Mouse (Mus musculus): ENCODE measurements around the gene Uvrag. TPM values are rescaled to one million over a fixed set of nuclear protein-coding genes. Genes with fewer than 3 reads are reported as not detected.

Uvrag gene
- polyA plus RNA-seq, 1 experiment from 2014 or later: 12.8 TPM

DNA sequence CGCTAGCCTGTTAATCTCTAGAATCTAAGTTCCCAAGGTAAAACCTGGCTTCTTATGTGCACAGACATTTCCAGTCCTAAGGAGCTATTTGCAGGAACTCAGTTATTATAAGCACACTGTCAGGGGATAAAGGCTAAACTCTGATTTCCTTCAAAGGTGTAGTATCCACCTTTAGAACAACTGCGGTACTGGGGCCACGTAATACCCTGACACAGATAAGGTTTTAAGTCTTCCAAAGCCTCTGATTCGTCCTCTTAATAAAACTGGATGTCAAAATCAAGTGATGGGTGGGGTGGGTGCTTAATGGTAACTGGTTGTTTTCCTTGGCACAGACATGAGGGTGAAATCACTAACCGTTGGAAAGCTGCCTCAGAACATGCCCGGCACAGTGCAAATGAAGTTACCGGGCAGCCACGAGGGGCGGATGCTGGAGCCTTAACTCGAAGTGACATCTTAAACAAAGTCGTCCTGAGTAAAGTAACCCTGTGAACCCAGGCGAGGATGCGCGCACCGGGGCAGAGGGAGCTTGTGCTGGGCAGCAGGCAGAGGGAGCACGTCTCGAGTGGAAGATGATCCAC is 83.8 kb downstream of the Uvrag start:
- Histone ChIP-seq H3K4me3 (no peak overlapping the region), H3K36me3 (no peaks in the 10 kb centered on the region), H3K4me1 (replicated peaks) (no peaks in the 10 kb centered on the region), H3K9me3 (no peaks in the 10 kb centered on the region), H3K27me3 (ENCODE audit: insufficient read depth, poor library complexity, severe bottlenecking) (no peaks in the 10 kb centered on the region), H3K27ac (no peak overlapping the region)
- 90% methylated on average over 17 of the region's 17 CpGs for WGBS
- no peak for DNase-seq (ENCODE audit: low spot score)

DNA sequence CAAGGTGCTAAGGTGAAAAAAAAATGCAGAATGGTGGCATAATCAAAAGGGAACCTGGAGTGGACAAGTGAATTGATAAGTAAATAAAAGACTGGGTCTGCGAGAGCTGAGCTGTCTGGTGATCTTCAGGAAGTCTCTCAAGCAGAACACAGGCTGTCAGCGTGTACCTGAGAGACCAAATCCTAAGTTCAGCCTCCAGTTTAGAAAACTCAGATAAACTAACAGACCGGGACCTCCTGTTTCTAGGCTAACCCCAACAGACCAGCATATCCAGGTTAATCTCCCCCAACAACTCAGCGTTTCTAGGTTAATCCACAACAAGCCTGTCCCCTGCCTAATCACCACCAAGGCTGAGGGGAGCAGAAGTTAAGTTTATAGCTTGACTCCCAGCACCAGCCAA is 87.3 kb downstream of the Uvrag start:
- H3K27me3 ChIP-seq (ENCODE audit: insufficient read depth, poor library complexity, severe bottlenecking): no peaks in the 10 kb centered on the region
- no peaks in the 10 kb centered on the region for H3K9me3 ChIP-seq
- H3K36me3 ChIP-seq: peaks cover 9% of the 10 kb centered on the region
- H3K4me1 ChIP-seq (replicated peaks): no peaks in the 10 kb centered on the region
- no peak overlapping the region for H3K27ac ChIP-seq
- 81% methylated on average over 4 of the region's 4 CpGs for WGBS
- no peak for DNase-seq (ENCODE audit: low spot score)
- no peak overlapping the region for H3K4me3 ChIP-seq

DNA sequence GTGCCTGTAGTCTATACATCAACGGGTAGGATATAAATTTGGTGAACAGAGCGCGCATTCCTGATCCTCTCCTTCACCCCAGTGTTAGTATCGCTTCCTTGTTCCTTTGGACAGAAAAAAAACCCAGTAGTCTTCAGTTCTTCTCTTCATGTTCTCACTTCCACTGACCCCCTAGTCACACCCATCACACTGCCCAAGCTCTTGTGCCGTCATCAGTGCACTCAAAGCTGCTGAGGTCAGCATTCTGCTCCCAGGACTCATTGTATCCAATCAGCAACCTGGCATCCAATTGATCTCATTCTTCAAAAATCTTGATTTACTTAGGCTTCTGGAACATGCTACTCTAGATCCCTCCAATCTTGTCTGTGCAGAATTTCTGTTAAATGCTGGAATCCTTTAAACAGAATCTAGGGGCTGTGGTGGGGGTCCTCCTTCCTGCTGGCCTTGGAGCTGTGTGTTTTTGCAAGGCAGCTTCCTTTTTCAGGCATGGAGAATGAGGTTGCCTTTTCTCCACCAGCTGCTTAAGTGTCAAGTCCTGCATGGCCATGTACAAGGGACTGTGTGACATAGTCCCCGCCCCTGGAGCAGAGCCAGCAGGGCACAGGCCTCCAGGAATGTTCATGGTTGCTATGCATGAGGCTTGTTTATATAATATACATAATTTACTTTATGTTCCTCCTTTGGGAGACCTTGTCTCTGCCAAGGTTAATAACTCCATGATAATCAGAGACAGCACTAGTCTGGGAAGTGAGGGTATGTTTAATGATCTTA is 88.3 kb downstream of the Uvrag start:
- H3K4me3 ChIP-seq: no peak overlapping the region
- H3K36me3 ChIP-seq: peaks cover 10% of the 10 kb centered on the region
- no peak for DNase-seq (ENCODE audit: low spot score)
- no peak overlapping the region for H3K27ac ChIP-seq
- no peaks in the 10 kb centered on the region for H3K9me3 ChIP-seq
- 89% methylated on average over 6 of the region's 6 CpGs for WGBS
- H3K4me1 ChIP-seq (replicated peaks): no peaks in the 10 kb centered on the region
- no peaks in the 10 kb centered on the region for H3K27me3 ChIP-seq (ENCODE audit: insufficient read depth, poor library complexity, severe bottlenecking)

DNA sequence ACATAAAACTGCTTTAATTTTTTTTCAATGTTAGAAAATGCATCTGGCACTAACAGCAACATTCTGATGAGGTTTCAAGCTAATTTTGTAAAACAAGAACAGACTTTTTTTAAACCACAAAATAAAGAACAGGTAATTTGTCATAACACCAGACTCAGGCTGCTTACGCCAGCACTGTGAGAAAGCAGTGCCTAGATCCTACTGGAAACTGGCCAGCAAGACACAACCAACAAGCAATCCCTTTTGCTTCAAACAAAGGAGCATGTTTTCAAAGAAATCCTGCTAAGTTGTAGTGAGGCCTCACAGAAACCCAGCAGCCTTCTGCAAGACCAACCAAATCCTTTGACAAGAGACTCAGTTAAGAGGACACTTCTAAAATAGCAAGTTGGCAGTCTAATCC is 90.1 kb downstream of the Uvrag start:
- DNase-seq (ENCODE audit: low spot score): no peak
- WGBS: 91% methylated on average over 1 of the region's 1 CpGs
- Histone ChIP-seq H3K27ac (no peak overlapping the region), H3K9me3 (no peaks in the 10 kb centered on the region), H3K4me3 (no peak overlapping the region), H3K27me3 (ENCODE audit: insufficient read depth, poor library complexity, severe bottlenecking) (no peaks in the 10 kb centered on the region), H3K4me1 (replicated peaks) (peaks cover 3% of the 10 kb centered on the region; the same call in 1 of the 2 replicates), H3K36me3 (peaks cover 10% of the 10 kb centered on the region)

DNA sequence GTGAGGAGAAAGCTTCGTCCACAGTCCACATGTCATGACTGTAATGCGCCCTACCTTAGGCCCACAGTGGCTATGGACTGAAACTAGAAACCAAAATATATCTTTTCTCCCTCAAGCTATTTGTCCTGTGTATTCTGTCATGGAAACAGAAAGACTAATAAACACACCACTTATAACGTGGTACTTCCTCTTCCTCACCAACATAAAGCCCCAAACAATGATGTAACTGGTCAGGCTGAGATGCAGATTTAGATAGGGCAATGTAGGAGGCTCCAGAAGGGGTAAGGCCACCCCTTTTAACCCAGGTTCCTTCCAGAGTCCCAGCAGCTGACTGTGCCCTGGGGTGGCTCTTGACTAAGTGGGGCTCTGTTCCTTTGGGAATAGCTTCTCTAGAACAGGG is 91.0 kb downstream of the Uvrag start:
- peaks cover 10% of the 10 kb centered on the region for H3K36me3 ChIP-seq
- H3K27me3 ChIP-seq (ENCODE audit: insufficient read depth, poor library complexity, severe bottlenecking): no peaks in the 10 kb centered on the region
- DNase-seq (ENCODE audit: low spot score): no peak
- H3K4me1 ChIP-seq (replicated peaks): peaks cover 11% of the 10 kb centered on the region; the same call in 1 of the 2 replicates
- H3K4me3 ChIP-seq: no peak overlapping the region
- no peaks in the 10 kb centered on the region for H3K9me3 ChIP-seq
- WGBS: 88% methylated on average over 3 of the region's 3 CpGs
- no peak overlapping the region for H3K27ac ChIP-seq

DNA sequence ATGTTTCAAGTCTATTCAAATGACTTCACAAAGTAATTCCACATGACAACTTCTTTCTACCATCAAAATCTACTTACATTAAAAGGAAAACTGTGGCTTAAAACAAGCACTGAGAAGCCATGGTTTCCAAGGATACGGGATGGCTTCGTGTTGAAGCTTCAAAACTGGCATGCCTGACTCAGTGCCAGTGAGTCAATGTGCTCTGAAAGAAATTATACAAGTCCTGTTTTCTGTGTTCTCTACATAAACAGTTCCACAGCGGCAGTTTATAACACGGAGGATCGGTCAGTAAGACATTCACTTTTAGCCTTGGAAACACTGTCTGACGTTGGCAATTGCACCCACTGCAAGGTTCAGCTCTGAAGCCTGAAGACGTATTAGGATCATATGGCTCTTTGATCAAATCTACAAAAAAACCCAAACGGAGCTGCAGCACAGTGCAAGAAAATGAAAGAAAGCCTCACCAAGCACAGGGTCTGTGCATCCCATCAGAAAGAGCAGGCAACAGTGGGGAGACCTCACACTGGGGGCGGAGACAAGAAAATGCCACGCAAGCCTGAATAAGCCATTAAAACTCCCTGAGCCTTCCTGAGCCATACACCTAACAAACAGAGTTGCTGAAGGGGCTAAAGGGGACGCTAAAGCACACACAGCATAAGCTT is 94.3 kb downstream of the Uvrag start:
- Histone ChIP-seq H3K27me3 (ENCODE audit: insufficient read depth, poor library complexity, severe bottlenecking) (no peaks in the 10 kb centered on the region), H3K9me3 (no peaks in the 10 kb centered on the region), H3K36me3 (peaks cover 10% of the 10 kb centered on the region), H3K4me1 (replicated peaks) (peaks cover 11% of the 10 kb centered on the region; the same call in 1 of the 2 replicates), H3K4me3 (no peak overlapping the region), H3K27ac (no peak overlapping the region)
- WGBS: 81% methylated on average over 11 of the region's 11 CpGs
- no peak for DNase-seq (ENCODE audit: low spot score)

DNA sequence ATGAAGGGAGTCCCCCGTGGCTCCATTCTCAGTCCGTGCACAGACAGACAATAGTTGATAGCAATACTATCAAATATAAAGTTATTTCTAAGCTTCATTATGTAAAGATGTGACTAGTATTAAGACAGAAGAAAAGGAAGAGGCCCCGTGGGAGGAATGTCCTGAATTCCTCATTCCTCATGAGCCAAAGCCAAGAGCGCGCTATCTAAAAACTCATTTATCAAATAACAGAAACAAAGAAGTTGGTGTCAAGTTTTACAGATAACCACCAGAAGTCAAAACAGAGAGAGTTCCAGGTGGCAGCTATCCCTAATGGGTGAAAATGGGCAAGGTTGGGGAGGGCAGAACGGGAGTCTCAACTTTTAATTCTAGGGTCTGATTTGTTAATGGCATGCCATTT is 95.4 kb downstream of the Uvrag start:
- Histone ChIP-seq H3K4me3 (no peak overlapping the region), H3K27ac (no peak overlapping the region)
- WGBS: 75% methylated on average over 6 of the region's 6 CpGs

DNA sequence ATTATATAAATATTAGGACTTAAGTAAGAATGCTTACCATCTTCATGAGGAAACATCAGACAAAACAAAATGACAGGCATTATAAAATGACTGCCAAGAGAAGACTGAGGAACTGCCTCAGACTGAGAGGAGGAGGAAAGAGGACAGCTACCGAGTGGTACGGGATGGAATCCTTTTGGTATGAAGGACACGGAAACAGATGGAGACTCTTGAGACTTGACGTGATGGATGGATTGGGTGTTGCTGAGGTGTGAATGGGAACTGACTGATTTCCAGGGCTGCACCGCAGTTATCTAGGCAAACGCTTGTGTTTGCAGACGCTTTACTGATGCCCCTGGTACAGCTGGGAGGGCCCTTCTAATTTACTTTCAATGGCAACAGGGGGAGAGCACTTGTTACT is 97.0 kb downstream of the Uvrag start:
- Histone ChIP-seq H3K4me3 (no peak overlapping the region), H3K4me1 (replicated peaks) (peaks cover 11% of the 10 kb centered on the region; the same call in 1 of the 2 replicates), H3K9me3 (no peaks in the 10 kb centered on the region), H3K27ac (no peak overlapping the region), H3K27me3 (ENCODE audit: insufficient read depth, poor library complexity, severe bottlenecking) (no peaks in the 10 kb centered on the region), H3K36me3 (peaks cover 3% of the 10 kb centered on the region)
- 86% methylated on average over 7 of the region's 7 CpGs for WGBS
- no peak for DNase-seq (ENCODE audit: low spot score)

More for the DNA sequence above, 95.4 kb downstream of the Uvrag start:
- no peak for DNase-seq (ENCODE audit: low spot score)
- Histone ChIP-seq H3K36me3 (peaks cover 10% of the 10 kb centered on the region), H3K4me1 (replicated peaks) (peaks cover 11% of the 10 kb centered on the region; the same call in 1 of the 2 replicates), H3K27me3 (ENCODE audit: insufficient read depth, poor library complexity, severe bottlenecking) (no peaks in the 10 kb centered on the region), H3K9me3 (no peaks in the 10 kb centered on the region)

DNA sequence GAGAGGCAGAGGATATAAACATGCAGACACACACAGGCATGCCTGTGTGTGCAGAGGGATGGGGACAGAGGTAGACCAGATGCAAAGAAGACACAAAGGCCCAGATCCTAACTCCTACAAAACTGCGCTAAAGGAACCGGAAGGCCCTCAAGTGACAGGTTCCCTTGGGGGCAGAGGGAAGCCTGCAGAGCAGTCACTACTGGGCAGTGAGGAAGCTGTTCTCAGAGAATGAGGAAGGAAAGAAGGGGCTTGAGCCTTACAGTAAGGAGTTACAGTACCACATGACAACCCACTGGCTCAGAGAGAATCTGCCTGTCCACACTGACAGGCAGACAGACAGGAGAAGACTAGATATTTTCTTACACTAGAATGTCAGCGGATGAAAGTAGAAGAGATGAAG is 97.6 kb downstream of the Uvrag start:
- Histone ChIP-seq H3K4me1 (replicated peaks) (peaks cover 11% of the 10 kb centered on the region; the same call in 1 of the 2 replicates), H3K27ac (no peak overlapping the region), H3K4me3 (no peak overlapping the region), H3K27me3 (ENCODE audit: insufficient read depth, poor library complexity, severe bottlenecking) (no peaks in the 10 kb centered on the region), H3K36me3 (no peaks in the 10 kb centered on the region), H3K9me3 (no peaks in the 10 kb centered on the region)
- DNase-seq (ENCODE audit: low spot score): no peak
- WGBS: 94% methylated on average over 3 of the region's 3 CpGs

DNA sequence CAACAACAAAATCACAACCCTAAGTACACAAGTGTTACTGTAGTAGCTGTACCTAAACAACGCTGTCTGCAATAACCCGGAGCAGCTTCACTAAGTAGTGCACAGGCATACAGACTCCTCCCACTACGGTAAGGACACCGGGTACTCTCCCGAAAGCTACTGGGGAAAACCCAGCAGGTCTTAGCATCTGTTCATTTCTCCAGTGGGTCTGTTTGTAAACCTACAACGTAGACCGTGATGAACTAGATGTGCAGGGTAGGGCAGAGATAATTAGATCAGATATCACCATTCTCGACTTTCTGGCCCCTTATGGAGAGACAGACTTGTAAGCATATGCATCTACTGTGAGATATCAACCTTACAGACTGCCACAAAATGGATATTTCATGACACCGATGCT is 99.1 kb downstream of the Uvrag start:
- Histone ChIP-seq H3K36me3 (no peaks in the 10 kb centered on the region), H3K9me3 (no peaks in the 10 kb centered on the region), H3K27ac (no peak overlapping the region), H3K4me1 (replicated peaks) (peaks cover 11% of the 10 kb centered on the region; the same call in 1 of the 2 replicates), H3K4me3 (no peak overlapping the region), H3K27me3 (ENCODE audit: insufficient read depth, poor library complexity, severe bottlenecking) (no peaks in the 10 kb centered on the region)
- 90% methylated on average over 9 of the region's 9 CpGs for WGBS
- no peak for DNase-seq (ENCODE audit: low spot score)

DNA sequence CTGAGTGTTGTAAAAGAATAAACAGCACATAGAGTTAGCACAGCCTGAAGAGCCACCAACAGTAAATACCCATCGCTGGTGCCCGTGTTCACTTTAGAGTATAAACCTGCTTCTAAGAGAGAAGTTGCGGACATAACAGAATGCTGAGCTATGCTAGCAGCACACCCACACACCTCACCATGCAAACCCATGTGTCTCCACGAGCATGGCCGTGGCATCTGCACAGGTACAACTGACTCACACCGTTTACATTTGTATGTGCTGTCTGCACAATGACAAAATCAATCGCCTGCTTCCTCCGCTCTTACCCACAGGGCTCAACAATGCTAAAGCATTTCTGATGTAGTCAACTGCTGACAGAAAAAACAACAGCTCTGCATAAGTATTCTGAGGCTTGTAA is 101.0 kb downstream of the Uvrag start:
- no peaks in the 10 kb centered on the region for H3K9me3 ChIP-seq
- WGBS: 96% methylated on average over 8 of the region's 8 CpGs

DNA sequence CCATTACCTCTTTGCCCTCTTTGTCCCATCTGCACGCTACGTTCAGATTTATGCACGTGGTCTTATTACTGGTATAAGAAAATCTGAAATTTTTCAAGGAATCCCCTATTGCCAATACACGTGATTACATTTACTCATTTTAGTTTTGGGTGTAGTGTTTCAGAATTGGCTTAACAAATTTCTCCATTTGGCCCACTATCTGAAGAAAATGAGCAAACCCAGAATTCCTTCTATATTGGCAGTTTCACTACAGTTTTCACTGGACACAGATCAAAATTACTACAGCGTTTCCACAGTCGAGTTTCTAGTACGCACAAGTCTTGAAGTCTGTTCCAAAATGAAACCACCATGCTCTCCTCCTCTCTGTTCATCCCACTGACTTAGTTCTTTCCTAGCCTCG is 104.7 kb downstream of the Uvrag start:
- Histone ChIP-seq H3K36me3 (no peaks in the 10 kb centered on the region), H3K4me3 (no peak overlapping the region), H3K27me3 (ENCODE audit: insufficient read depth, poor library complexity, severe bottlenecking) (no peaks in the 10 kb centered on the region), H3K4me1 (replicated peaks) (no peaks in the 10 kb centered on the region), H3K9me3 (no peaks in the 10 kb centered on the region), H3K27ac (no peak overlapping the region)
- 91% methylated on average over 8 of the region's 8 CpGs for WGBS
- no peak for DNase-seq (ENCODE audit: low spot score)

More for the DNA sequence above, 101.0 kb downstream of the Uvrag start:
- no peaks in the 10 kb centered on the region for H3K36me3 ChIP-seq
- H3K27ac ChIP-seq: no peak overlapping the region
- H3K27me3 ChIP-seq (ENCODE audit: insufficient read depth, poor library complexity, severe bottlenecking): no peaks in the 10 kb centered on the region
- no peak overlapping the region for H3K4me3 ChIP-seq
- DNase-seq (ENCODE audit: low spot score): no peak
- H3K4me1 ChIP-seq (replicated peaks): no peaks in the 10 kb centered on the region

DNA sequence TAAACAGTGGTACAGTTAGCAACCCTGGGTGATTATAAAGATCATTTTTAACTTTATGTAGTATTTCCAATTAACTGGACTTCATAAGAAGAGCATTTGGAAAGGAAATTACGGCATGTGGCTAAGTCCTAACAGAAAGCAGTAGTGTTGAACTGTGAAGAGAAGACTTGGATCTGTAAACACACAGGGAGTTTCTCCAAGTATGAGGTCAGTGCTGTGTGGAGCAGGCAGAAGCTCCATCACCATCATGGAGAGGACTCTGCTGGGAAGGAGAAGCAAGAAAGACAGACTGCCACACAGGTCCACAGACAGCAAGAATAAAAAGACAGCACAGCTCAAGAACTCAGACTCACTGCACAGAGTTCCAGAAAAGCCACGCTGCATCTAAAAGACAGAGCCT is 106.0 kb downstream of the Uvrag start:
- no peak for DNase-seq (ENCODE audit: low spot score)
- no peaks in the 10 kb centered on the region for H3K9me3 ChIP-seq
- no peak overlapping the region for H3K4me3 ChIP-seq
- H3K27ac ChIP-seq: no peak overlapping the region
- H3K27me3 ChIP-seq (ENCODE audit: insufficient read depth, poor library complexity, severe bottlenecking): no peaks in the 10 kb centered on the region
- no peaks in the 10 kb centered on the region for H3K36me3 ChIP-seq
- H3K4me1 ChIP-seq (replicated peaks): no peaks in the 10 kb centered on the region
- 91% methylated on average over 2 of the region's 2 CpGs for WGBS

Measured in hindbrain, embryonic 10.5 days (tissue).